Mouse (Mus musculus) right cerebral cortex, postnatal 4 days (tissue): ENCODE results near the gene Duox2.
A peak's percentile ranks its signal among the peaks of the same experiment; 100 is the strongest.
"Not testable (repeated sequence)": the region's sequence is repeated elsewhere in the genome, so short reads cannot be mapped to it uniquely, and the experiment has no call there.

Source experiments
- DNase-seq: peaks from one replicate; pipeline ENCODE4 v3.0.0-alpha.2; 2022

Duox2 gene

GRCm38 (mm10) chr2:122298096-122298499 is at the start of gene Duox2:
Duox2 (minus strand) TSS chr2:122298449.
- no peak for DNase-seq

DNA sequence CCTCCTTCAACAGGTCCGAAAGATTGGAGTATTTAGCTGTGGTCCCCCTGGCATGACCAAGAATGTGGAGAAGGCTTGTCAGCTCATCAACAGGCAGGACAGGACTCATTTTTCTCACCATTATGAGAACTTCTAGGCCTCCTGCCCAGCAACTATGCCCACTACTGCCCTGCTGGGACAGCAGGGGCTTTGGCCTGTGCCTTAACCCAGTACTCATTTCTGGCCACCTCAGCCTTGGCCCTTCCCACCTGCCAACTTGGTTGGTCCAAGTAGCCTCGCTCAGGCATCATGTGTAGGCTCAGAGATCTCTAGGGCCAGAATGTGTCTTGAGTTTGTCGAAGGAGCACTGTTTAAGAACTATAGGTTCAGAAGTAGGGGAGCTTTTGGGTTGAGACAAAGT is 49.0 kb upstream of the Duox2 start:
- no peak for DNase-seq

DNA sequence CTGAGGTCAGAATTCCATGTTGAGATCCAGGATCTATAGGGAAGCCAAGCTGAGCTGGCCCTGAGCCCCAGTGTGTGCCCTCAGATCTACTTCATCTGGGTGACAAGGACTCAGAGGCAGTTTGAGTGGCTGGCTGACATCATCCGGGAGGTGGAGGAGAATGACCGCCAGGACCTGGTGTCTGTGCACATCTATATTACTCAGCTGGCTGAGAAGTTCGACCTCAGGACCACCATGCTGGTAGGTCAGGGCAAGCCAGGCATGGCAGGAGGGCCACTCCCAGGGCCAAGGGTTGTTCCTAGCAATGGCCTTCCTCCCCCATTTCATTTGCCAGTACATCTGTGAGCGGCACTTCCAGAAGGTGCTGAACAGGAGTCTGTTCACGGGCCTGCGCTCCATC is 47.9 kb upstream of the Duox2 start:
- not testable (repeated sequence) for DNase-seq

DNA sequence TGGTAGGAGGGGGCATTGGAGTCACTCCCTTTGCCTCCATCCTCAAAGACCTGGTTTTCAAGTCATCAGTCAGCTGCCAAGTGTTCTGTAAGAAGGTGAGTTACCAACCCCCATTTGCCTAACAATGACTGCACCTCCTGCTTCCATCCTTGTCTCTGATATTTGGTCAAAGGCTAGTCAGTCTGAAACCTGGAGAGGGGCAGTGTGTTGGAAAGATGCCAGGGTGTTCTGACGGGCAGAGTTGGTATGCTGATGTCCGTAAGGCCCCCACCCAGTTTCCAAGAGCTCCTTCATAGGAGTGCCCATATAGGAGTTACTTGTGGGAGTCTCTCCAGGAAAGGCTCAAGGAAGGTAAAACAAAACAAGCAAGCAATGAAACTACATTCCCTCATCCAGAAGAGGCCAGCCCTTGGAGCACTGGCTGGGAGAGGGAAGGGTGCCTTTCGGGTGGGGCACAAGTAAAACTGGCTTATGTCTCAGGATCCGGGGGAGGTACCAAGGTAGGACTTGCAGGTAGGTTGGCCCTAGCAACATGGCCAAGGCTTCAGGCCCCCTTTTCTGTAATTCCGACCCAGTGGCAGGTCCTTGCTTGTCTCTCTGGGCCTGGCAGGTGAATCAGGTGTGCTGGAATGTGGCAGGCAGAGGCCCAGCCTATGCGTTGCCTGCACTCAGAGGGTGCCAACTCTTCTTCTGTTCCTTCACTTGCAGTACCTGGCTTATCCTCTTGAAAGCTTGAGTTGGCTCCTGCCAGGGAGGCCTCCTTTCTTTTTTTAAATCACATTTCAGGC is 47.1 kb upstream of the Duox2 start:
- no peak for DNase-seq

GRCm38 (mm10) chr2:122337291-122337690 is 39.0 kb upstream of the Duox2 start:
- DNase-seq = no peak

DNA sequence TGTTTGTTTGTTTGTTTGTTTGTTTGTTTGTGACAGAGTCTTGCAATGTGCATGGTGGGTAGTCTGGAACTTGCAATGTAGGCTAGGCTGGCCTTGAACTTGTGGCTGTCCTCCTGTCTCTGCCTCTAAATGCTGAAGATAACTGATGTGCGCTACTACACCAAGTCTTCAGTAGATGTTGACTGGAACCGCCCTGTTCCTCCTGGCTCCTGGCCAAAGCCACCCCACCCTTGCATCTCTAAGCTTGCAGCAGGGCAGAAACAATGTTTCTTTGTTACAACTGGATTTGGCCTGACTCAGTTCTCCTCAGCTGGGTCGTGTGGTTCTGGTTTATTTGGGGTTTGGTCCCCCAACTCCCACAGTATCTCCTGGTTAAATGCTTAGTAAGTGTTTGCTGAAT is 35.9 kb upstream of the Duox2 start:
- no peak for DNase-seq

GRCm38 (mm10) chr2:122332222-122332621 is 34.0 kb upstream of the Duox2 start:
- DNase-seq = no peak

GRCm38 (mm10) chr2:122330317-122330716 is 32.1 kb upstream of the Duox2 start:
- not testable (repeated sequence) for DNase-seq

- DNase-seq = no peak
Observed at GRCm38 (mm10) chr2:122327986-122328385, 29.7 kb upstream of the Duox2 start.

DNA sequence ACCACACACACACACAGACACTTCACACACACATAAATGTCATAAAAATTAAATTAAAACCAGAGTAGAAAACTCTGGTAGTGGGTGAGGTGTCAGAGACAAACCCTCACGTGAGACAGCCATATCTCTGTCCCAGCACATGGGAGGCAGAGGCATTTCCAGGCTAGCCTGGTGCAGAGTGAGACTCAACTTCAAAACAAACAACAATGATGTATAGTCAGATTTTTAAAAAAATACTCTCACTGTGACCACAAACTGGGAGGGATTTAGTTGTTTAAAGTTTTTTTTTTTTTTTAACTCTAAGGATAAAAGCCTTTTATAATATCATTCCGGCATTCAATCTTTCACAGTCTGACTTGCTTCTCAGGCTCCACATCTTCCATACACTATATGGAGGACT is 27.1 kb upstream of the Duox2 start:
- no peak for DNase-seq

- no peak for DNase-seq
Observed at GRCm38 (mm10) chr2:122324586-122324985, 26.3 kb upstream of the Duox2 start.

GRCm38 (mm10) chr2:122323960-122324359 is 25.7 kb upstream of the Duox2 start:
- no peak for DNase-seq

GRCm38 (mm10) chr2:122317384-122317783 is 19.1 kb upstream of the Duox2 start:
- DNase-seq = no peak

DNA sequence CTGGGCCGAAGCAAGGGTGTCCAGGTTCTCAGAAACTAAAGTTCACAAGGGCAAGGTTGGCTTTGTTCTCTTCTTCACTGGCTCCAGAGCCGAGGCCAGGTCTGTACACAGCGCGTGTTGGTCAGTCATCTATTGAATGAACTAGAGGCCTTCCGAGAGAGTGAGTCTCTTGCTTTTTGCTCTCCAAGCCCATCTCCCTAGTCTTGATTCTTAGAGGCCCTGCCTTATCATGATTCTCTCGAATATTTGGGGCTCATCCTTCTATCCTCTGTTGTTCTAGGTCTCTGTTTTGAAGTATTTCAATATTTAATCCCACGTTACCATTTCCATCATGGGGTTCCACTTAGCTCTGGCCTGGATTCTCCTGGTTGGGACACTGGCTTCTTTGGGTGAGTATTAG is 17.1 kb upstream of the Duox2 start, which contains the start of gene Duox1:
TSS of gene Duox1 (plus strand) at position 301 of the 400 bp plus-strand sequence.
- no peak for DNase-seq

- no peak for DNase-seq
Observed at GRCm38 (mm10) chr2:122313536-122313935, 15.3 kb upstream of the Duox2 start, which contains the start of gene Duoxa1. Duoxa1 (minus strand) TSS chr2:122313730.

- peak; percentile 84 for DNase-seq
Observed at GRCm38 (mm10) chr2:122312722-122313417, 14.6 kb upstream of the Duox2 start.

- DNase-seq = no peak
Observed at GRCm38 (mm10) chr2:122311561-122311960, 13.3 kb upstream of the Duox2 start.

- no peak for DNase-seq
Observed at GRCm38 (mm10) chr2:122309647-122310046, 11.4 kb upstream of the Duox2 start.

DNA sequence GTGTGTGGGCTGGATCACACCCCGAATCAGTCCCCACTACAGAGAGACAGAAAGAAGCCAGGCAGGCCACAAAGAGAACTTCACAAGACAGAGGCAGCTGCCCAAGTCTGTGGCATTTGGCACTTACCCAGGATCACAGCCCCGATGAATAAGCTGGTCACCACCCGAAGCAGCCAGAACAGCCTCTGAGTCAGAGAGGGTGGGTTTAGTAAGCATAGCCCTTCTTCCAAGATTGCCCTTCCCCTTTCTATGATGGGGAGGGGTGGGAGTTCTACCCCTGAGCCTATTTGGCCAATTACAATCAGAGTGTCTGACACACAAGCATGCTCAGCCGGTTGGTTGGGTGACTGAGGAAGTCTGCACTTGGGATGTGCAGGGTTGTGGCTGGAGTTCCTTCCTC is 7.9 kb upstream of the Duox2 start:
- no peak for DNase-seq

DNA sequence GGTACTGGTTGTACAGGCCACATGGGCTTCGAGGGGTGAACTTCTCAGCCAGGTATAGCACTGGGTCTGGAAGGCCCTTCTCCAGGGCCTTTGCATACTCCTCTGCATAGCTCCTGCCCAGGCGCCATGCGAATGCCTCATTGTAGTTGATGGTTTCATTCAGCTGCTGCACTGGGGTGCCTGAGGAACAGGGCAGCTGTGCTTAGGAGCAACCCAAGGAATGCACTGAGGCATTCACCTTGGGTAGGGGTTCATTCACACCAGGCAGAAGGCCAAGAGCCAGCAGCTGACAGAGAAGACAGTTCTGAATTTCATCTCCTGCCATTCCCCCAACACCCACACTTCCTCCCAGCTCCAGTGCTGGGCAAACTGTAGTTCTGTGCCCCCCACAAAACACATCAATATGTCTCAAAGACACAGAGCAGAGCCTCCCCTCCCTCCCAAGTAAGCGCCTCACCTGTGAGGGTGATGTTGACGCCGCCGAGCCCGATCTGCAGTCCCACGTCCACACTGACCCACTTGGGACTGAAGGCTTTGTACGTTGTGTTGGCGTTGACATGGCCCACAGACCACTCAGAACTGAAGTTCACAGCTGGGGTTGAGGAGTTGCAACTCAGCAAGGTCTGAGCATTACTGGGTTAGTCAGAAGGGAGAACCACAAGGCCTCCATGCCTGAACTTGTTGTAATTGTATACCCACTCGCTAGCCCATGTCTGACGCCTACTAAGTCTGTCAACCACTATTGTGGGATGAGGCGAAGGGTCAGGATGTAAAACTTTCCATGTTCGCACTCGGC is 7.0 kb upstream of the Duox2 start:
- no peak for DNase-seq

DNA sequence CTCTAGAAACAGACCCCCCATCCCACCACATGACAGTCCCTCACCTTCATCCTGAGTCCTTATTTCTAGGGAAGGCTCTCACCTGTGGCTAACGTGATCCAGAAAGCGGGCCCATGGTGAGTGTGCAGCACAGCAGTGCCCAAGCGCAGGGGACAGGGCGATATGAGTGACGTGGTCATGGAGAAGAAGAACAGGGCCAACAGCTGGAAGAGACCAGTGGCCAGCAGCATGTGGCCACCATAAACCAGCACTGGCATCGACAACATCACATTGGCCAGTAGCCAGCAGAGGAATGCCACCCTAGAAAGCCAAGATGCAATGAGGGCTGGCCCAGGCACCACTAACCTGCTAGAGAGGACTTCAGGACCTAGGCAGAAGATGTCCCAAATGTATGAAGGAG is 6.3 kb upstream of the Duox2 start:
- DNase-seq = no peak

GRCm38 (mm10) chr2:122302574-122303241 is 4.5 kb upstream of the Duox2 start:
- peak; percentile 75 for DNase-seq
